Mouse (Mus musculus) embryo, embryonic 11.5 days (tissue): ENCODE data around the gene 1700069L16Rik.

ENCODE experiments used
- DNase-seq: peaks from one replicate; pipeline ENCODE4 v3.0.0-alpha.2; 2012; ENCODE audit warnings: low read depth, low spot score

The 1700069L16Rik gene

GRCm38 (mm10) chr5:113644520-113644919 lies 80.1 kb downstream of the 1700069L16Rik start:
- DNase-seq = no peak

- peak; percentile 31 for DNase-seq
These were observed 81.3 kb downstream of the 1700069L16Rik start for GRCm38 (mm10) chr5:113643107-113643848.
